Comparison of ENCODE assay signal across 8 mouse cellular contexts in the genomic region with DNA sequence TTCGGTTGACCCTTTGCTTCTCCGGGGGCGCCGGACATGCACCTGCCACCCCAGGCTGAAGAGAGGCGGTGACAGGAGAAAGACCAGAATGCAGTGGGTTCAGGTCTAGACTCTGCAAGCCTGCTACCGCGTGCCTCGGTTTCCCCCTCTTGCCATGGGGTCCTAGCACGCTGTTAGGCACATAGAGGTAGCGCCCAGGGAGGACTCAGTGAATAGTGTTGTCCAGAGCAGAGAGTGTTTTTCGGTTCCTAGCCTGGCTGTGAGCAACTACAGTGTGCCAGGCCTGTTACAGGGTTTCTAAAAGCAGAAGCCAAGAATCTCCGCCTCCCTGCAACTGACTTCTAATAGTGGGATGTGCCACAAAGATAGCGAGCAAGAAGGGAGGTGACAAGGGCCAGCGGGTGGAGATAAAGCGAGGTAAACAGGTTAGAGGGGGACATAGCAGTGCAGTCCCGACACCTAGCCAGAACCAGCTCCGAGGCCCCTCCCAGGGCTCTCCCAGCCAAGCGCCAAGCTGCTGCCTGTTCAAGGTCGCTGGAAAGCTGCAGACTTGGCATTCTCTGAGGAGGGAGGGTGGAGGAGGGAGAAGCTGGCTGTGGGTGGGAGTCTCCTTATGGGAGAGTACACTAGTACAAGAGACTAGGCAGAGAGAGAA. TPM values are rescaled to one million over a fixed set of nuclear protein-coding genes. Genes with fewer than 3 reads are reported as not detected.
DNase-seq lines count a peak whose midpoint lies in the region; ATAC-seq and TF ChIP-seq lines count a peak whose summit lies in the region.

No protein-coding gene starts in this region.

- H3K4me2 ChIP-seq in hindbrain, embryonic 12.5 days (replicated peaks) = peak overlapping the region; percentile 86
- H3K4me2 ChIP-seq in lung, postnatal 0 days (replicated peaks; ENCODE audit: low read depth, low read length) = peak overlapping the region; percentile 92

- TF ChIP-seq CTCF in lung, postnatal 0 days (IDR thresholded peaks at IDR 0.05) = no peak

- peaks cover 35% of the 10 kb centered on the region for H3K4me1 ChIP-seq in hindbrain, embryonic 12.5 days
- peaks cover 15% of the 10 kb centered on the region for H3K4me1 ChIP-seq in lung, postnatal 0 days (ENCODE audit: insufficient read depth, low read depth, low read length)

- peak overlapping the region; percentile 42 for H3K4me3 ChIP-seq in hindbrain, embryonic 12.5 days
- peak overlapping the region; percentile 39 for H3K4me3 ChIP-seq in lung, postnatal 0 days (ENCODE audit: low read depth, low read length)

- peak; percentile 41 for ATAC-seq in hindbrain, embryonic 12.5 days (ENCODE audit: low FRiP score)
- peak; percentile 61 for ATAC-seq in lung, postnatal 0 days

- no peaks in the 10 kb centered on the region for H3K36me3 ChIP-seq in hindbrain, embryonic 12.5 days
- H3K36me3 ChIP-seq in lung, postnatal 0 days (ENCODE audit: insufficient read depth, low read length) = no peaks in the 10 kb centered on the region

- peak; percentile 87 for DNase-seq in NIH3T3 (ENCODE audit: low read depth)
- peak; percentile 56 for DNase-seq in cerebellum, adult 8-10 months
- peak; percentile 62 to 64 for DNase-seq in frontal cortex, postnatal 14 days (ENCODE audit: low spot score in 2 of 2)
- DNase-seq in layer of hippocampus, postnatal 25 days (ENCODE audit: extremely low spot score in 1 of 2, low spot score in 1 of 2) = peak; percentile 49 to 69
- DNase-seq in lung, postnatal 0 days (ENCODE audit: low spot score) = peak; percentile 79
- DNase-seq in ovary, postnatal 36 days (ENCODE audit: low spot score) = peak; percentile 87
- DNase-seq in T-cell, adult 2 months (ENCODE audit: low spot score) = no peak

- H3K27ac ChIP-seq in hindbrain, embryonic 12.5 days = peak overlapping the region; percentile 92
- peak overlapping the region; percentile 86 for H3K27ac ChIP-seq in lung, postnatal 0 days (ENCODE audit: low read length)

- H3K9me3 ChIP-seq in hindbrain, embryonic 12.5 days (replicated peaks) = no peaks in the 10 kb centered on the region
- no peaks in the 10 kb centered on the region for H3K9me3 ChIP-seq in lung, postnatal 0 days (ENCODE audit: low read length)

- no peaks in the 10 kb centered on the region for H3K27me3 ChIP-seq in hindbrain, embryonic 12.5 days
- H3K27me3 ChIP-seq in lung, postnatal 0 days (replicated peaks; ENCODE audit: insufficient read depth, low read length) = no peaks in the 10 kb centered on the region

- TF ChIP-seq EP300 in lung, postnatal 0 days (IDR thresholded peaks at IDR 0.05) = no peak

- H3K9ac ChIP-seq in hindbrain, embryonic 12.5 days = peak overlapping the region; percentile 71
- H3K9ac ChIP-seq in lung, postnatal 0 days (replicated peaks; ENCODE audit: low read depth) = peak overlapping the region; percentile 43

- 6% methylated on average over 19 of the region's 19 CpGs for WGBS in hindbrain, embryonic 12.5 days
- 3% methylated on average over 19 of the region's 19 CpGs for WGBS in lung, postnatal 0 days

RNA-seq across cellular contexts. Expression of a gene that starts 31.5 kb away (rescaled TPM):
- polyA plus RNA-seq in hindbrain, embryonic 12.5 days (2016; fragmentation: Nextera tagmentation; extraction: Ambion mirVana) = 1.9 and 2.2 TPM in 2 replicates
- total RNA-seq in layer of hippocampus, postnatal 25 days (2021) = 1 to 10 TPM; 4.0 to 5.5 TPM
- polyA plus RNA-seq in lung, postnatal 0 days (2015; fragmentation: Nextera tagmentation; extraction: Ambion mirVana) = 0.47 and 0.94 TPM in 2 replicates

RNA-seq across cellular contexts. Expression of a gene that starts 35.7 kb away (rescaled TPM):
- polyA plus RNA-seq in hindbrain, embryonic 12.5 days (2016; fragmentation: Nextera tagmentation; extraction: Ambion mirVana) = 97.2 and 102 TPM in 2 replicates
- total RNA-seq in layer of hippocampus, postnatal 25 days (2021) = 10 to 100 TPM; 34.8 to 35.2 TPM
- 49.4 and 50.7 TPM in 2 replicates for polyA plus RNA-seq in lung, postnatal 0 days (2015; fragmentation: Nextera tagmentation; extraction: Ambion mirVana)

RNA-seq across cellular contexts. Expression of a gene that starts 58.2 kb away (rescaled TPM):
- polyA plus RNA-seq in hindbrain, embryonic 12.5 days (2016; fragmentation: Nextera tagmentation; extraction: Ambion mirVana) = 38.9 and 40.6 TPM in 2 replicates
- 10 to 100 TPM; 35.1 to 40.1 TPM for total RNA-seq in layer of hippocampus, postnatal 25 days (2021)
- 24.9 and 26.1 TPM in 2 replicates for polyA plus RNA-seq in lung, postnatal 0 days (2015; fragmentation: Nextera tagmentation; extraction: Ambion mirVana)
